Mouse (Mus musculus): ENCODE measurements around the gene Tulp4.

DNA sequence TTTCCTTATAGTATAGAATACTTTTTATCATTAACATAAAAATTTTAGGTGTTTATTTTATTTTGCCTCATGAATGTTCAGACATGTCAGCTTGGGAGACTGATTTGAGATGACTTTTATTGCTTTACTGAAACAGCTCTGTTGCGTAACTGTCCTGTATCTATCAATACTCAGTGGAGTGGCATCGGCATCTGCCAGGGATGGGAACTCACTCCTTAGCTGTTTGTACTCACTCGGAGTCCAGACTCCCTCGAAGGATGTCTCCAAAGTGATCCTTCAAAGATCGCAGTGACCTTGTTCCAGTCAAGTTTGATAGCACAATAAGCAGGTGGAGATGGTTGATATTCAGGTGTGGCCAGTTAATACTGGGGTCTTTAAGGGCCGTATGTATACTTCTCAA lies 54.3 kb downstream of the Tulp4 start:
- TF ChIP-seq CTCF (IDR thresholded peaks at IDR 0.05; ENCODE audit: borderline replicate concordance, control insufficient read depth, extremely low read depth, insufficient read depth, low read length, poor library complexity) = no peak
- no peak for TF ChIP-seq POLR2A (IDR thresholded peaks at IDR 0.05; ENCODE audit: control insufficient read depth, extremely low read depth, insufficient read depth, low read length, poor library complexity)
